Mouse (Mus musculus) gastrocnemius, adult 8-10 months (tissue): Measurements from ENCODE around the gene Lipo3. TPM values are rescaled to one million over a fixed set of nuclear protein-coding genes. Genes with fewer than 3 reads are reported as not detected.
A peak's percentile ranks its signal among the peaks of the same experiment; 100 is the strongest.
"Not testable (repeated sequence)": the region's sequence is repeated elsewhere in the genome, so short reads cannot be mapped to it uniquely, and the experiment has no call there.

Experiments used
- DNase-seq, 2 experiments: peaks; one replicate each; pipeline ENCODE4 v3.0.0; 2022; ENCODE audit warnings: low spot score in 2 of 2
- microRNA-seq: library from miRNA; unstranded; fragments of <30 nt; microRNA quantifications from one replicate; pipeline ENCODE4 v1.2.0, GENCODE M21; 2022
- total RNA-seq, 4 experiments: library from RNA; stranded (reverse); gene quantifications; 2 replicates each; pipeline ENCODE4 v1.2.4; 2022

Gene Lipo3
- total RNA-seq: 1 to 10 TPM; 4.9 to 6.6 (median 5.8) TPM

- DNase-seq: peak in 1 of 2 experiments; percentile 2
Measured at GRCm38 (mm10) chr19:33761287-33762086, at the start of gene Lipo3. TSS of gene Lipo3 (minus strand) at chr19:33761951.

DNA sequence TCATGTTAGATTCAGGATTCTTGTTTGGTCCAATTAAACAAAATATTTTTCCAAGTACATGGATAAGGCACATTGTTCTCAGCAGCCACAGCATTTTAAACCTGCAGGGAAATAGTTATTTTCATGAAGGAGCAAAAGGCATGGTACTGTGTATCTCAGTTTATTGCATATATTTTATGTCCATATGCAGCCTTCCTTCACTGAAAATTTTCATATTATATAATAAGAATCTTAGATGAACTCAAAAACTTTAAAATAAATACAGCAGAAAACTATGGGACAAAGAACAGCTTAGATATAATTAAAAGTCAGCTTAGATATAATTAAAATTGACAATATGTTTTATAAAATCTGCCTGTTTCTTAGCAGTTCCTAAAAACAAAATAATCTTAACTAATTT lies 25.6 kb upstream of the Lipo3 start, which contains the start of gene Lipo1:
Lipo1 (minus strand) TSS at position 101 of the 400 bp plus-strand sequence.
- DNase-seq: not testable (repeated sequence)

DNA sequence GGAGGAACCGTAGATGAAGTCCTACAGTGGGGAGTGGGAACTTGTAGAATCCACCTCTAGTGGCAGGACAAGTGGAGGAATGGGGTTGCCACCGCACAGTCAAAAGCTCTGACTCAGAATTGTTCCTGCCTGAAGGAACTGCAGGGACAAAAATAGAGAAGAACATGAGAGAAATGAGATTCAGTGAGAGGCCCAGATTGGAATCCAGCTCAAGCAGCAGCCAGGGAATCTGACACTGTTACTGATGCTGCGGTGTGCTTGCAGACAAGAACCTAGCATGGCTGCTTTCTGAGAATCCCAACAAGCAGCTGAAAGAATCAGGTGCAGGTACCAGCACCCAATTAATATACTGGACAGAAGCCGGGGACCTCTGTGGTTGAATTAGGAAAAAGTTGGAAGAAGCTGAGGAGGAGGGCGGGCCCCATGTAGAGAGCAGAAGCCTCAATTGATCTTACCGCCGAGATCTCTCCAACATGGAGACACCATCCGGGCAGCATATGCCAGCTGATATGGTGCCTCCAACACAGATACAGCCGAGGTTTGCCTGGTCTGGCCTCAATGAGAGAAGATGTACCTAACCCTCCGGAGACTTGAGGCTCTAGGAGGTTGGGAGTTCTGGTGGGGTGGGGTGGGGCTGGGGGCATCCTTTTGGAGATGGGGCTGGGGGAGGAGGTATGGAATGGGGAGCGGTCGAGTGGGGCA lies 25.0 kb upstream of the Lipo3 start:
- no peak for DNase-seq

DNA sequence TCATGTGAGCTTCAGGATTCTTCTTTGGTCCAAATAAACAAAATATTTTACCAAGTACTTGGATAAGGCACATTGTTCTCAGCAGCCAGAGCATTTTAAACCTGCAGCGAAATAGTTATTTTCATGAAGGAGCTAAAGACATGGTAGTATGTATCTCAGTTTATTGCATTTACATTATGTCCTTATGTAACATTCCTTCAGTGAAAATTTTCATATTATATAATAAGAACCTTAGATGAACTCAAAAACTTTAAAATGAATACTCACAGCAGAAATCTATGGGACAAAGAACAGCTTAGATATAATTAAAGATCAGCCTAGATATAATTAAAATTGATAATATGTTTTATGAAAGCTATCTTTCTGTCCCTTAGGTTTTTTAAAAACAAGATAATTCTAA lies 10.5 kb downstream of the Lipo3 start, which contains the start of gene Lipo2:
Lipo2 (minus strand) TSS at position 101 of the 400 bp plus-strand sequence.
- not testable (repeated sequence) for DNase-seq

DNA sequence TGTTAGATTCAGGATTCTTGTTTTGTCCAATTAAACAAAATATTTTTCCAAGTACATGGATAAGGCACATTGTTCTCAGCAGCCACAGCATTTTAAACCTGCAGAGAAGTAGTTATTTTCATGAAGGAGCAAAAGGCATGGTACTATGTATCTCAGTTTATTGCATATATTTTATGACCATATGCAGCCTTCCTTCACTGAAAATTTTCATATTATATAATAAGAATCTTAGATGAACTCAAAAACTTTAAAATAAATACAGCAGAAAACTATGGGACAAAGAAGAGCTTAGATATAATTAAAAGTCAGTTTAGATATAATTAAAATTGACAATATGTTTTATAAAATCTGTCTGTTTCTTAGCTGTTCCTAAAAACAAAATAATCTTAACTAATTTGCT lies 136.6 kb downstream of the Lipo3 start, which contains the start of gene Gm8978:
Gm8978 (minus strand) TSS at position 101 of the 400 bp plus-strand sequence.
- DNase-seq: not testable (repeated sequence)

GRCm38 (mm10) chr19:33589626-33590302 lies 172.0 kb downstream of the Lipo3 start:
- DNase-seq: peak; percentile 15 to 17

- DNase-seq: not testable (repeated sequence)
Measured at GRCm38 (mm10) chr19:33568551-33568950, 193.2 kb downstream of the Lipo3 start.

DNA sequence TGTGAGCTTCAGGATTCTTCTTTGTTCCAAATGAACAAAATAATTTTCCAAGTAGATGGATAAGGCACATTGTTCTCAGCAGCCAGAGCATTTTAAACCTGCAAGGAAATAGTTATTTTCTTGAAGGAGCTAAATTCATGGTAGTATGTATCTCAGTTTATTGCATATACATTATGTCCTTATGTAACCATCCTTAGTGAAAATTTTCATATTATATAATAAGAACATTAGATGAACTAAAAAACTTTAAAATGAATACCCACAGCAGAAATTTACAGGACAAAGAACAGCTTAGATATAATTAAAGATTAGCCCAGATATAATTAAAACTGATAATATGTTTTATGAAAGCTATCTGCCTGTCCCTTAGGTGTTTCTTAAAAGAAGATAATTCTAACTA lies 244.1 kb downstream of the Lipo3 start, which contains the start of gene Lipo4:
Lipo4 (minus strand) TSS at position 101 of the 400 bp plus-strand sequence.
- DNase-seq: no peak

Small RNA genes within 50 kb of the gene (microRNA-seq; reads per million reads assigned to microRNA genes)
- not detected for gene Gm27440

Other genes with a start within 250 kb of the Lipo3 start
- gene Lipo4, start 244.2 kb downstream of the Lipo3 start, total RNA-seq: under 1 TPM; 0.12 to 0.44 (median 0.22) TPM
- not detected for gene Gm8978, start 136.7 kb downstream of the Lipo3 start, total RNA-seq
- under 1 TPM in 3 of 4 experiments, not detected in 1; 0.24 to 0.44 (median 0.35) TPM for gene Lipo2, start 10.6 kb downstream of the Lipo3 start, total RNA-seq
- gene Lipo1, start 25.5 kb upstream of the Lipo3 start, total RNA-seq: not detected
- gene Lipf, start 199.2 kb upstream of the Lipo3 start, total RNA-seq: under 1 TPM in 1 of 4 experiments, not detected in 3; 0.20 TPM
- gene Lipk, start 246.3 kb upstream of the Lipo3 start, total RNA-seq: not detected